Mouse (Mus musculus): ENCODE data around the gene Tnfsf11. TPM values are rescaled to one million over a fixed set of nuclear protein-coding genes. Genes with fewer than 3 reads are reported as not detected.
A peak's percentile ranks its signal among the peaks of the same experiment; 100 is the strongest.

Gene Tnfsf11
- polyA plus RNA-seq, 1 experiment: 0.12 TPM

DNA sequence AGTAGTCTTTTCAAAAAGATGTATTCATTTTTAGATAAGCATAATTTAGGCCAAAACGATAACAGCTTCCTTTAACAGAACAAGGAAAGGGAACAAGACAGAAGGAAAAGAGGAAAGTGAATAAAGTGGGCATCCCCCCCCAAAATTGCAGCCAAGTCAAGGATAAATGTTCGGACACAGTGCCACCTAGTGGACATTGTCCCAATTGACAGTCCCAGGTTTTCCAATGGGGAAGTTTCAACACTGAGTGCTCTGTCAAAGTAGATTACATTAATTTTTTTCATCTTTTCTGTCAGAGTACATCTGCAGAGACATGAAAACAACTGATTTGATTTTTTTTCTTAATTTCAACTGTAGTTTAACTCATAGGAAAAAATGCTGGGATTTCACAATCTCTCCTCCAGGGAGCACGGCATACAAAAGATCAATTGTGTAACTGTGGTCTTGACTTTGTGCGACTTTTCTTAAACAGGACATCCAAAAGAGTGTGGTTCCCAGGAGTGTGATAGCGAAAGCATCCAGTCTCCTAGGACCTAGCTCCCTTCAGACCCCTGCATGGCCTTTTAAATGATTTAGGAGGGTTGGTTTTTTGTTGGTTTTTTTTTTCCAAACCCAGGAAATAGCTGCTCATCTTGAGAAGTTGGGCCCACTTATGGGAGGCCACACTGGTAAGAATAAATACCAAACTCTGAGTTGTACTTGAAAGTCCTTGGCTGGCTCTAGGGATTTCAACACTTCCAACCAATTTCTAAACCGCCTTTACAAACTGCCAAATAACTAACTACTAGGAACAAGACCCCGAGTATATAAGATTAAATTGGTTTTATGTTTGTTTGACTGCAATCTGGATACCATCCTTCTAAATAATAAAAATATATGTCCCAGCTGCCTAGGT is 19.7 kb downstream of the Tnfsf11 start:
- peak; percentile 79 for DNase-seq (ENCODE audit: low read depth)
- TF ChIP-seq CTCF (IDR thresholded peaks at IDR 0.05; ENCODE audit: borderline replicate concordance, extremely low read depth, insufficient read depth, insufficient read length) (peak; percentile 78; the same call in 1 of the 2 replicates), POLR2A (IDR thresholded peaks at IDR 0.05; ENCODE audit: borderline replicate concordance, extremely low read depth, insufficient read depth, insufficient read length, poor library complexity, severe bottlenecking) (no peak)

GRCm38 (mm10) chr14:78286011-78286548 is 21.8 kb downstream of the Tnfsf11 start:
- TF ChIP-seq POLR2A (IDR thresholded peaks at IDR 0.05; ENCODE audit: borderline replicate concordance, extremely low read depth, insufficient read depth, insufficient read length, poor library complexity, severe bottlenecking): no peak
- no peak for TF ChIP-seq CTCF (IDR thresholded peaks at IDR 0.05; ENCODE audit: borderline replicate concordance, extremely low read depth, insufficient read depth, insufficient read length)
- DNase-seq (ENCODE audit: low read depth): peak; percentile 82

DNA sequence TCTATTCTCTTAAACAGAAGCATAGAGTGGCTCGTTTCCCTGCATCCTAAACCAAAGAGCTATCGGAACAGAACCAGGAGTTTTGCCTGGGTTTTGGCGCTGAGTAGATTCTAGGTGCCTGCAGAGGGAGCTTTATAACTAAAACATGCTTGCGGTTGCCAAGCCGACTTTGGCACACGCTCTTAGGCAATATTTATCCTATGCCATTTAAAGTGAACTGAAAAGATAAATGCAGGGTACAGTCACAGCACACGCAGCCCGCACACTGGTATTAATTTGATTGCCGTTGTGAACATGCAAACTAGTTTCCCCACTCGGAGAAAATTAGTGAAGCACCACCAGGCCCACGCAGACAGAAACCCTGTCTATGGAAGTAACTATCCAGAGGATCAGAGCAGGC is 25.4 kb downstream of the Tnfsf11 start:
- no peak for TF ChIP-seq POLR2A (IDR thresholded peaks at IDR 0.05; ENCODE audit: borderline replicate concordance, extremely low read depth, insufficient read depth, insufficient read length, poor library complexity, severe bottlenecking)
- TF ChIP-seq CTCF (IDR thresholded peaks at IDR 0.05; ENCODE audit: borderline replicate concordance, extremely low read depth, insufficient read depth, insufficient read length): no peak
- DNase-seq (ENCODE audit: low read depth): peak; percentile 84

DNA sequence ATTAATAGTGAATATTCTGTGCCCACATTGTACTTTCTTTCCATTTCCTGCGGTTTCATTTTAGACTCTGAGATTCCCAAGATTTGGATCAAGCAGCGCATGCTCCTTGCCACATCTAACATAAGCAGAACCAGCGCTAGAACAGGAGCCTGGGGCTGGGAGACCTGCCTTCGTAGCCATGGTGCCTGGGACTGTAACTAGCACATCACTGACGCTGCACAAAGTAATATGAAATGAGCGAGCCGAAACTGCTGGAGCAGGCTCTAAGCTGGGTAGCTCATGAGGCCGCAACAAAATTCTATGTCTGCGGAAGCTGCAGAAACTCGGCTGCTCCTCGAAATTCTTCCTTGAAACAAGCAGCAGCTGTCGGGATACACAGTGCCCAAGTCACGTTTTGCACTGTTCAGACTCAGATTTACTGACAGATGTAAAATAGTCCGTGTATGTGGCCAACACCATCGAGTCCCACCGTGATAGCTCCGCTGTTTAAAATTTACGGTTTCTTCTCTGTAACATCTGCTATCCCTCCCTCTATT is 31.4 kb downstream of the Tnfsf11 start:
- TF ChIP-seq CTCF (IDR thresholded peaks at IDR 0.05; ENCODE audit: borderline replicate concordance, extremely low read depth, insufficient read depth, insufficient read length) (no peak), POLR2A (IDR thresholded peaks at IDR 0.05; ENCODE audit: borderline replicate concordance, extremely low read depth, insufficient read depth, insufficient read length, poor library complexity, severe bottlenecking) (no peak)
- peak; percentile 24 for DNase-seq (ENCODE audit: low read depth)

DNA sequence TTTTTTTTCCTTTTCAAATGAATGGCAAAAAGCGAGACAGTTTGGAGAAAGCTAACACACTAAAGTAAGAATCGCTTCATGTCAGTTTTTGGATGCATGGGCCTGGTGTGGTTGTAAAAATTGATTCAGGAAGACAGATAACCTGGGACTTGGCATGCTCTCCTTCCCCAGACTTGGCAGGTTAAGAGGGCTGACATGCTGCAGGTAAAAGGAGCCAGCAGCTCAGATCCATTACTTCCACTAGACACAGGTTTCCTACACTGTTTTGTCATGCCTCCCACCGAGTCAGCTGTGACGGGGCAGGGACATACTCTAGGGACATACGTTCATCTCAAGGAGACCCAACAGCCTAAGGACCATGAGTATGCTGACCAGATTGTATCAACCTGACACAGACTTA is 33.0 kb downstream of the Tnfsf11 start:
- no peak for DNase-seq (ENCODE audit: low read depth)
- no peak for TF ChIP-seq CTCF (IDR thresholded peaks at IDR 0.05; ENCODE audit: borderline replicate concordance, extremely low read depth, insufficient read depth, insufficient read length)
- no peak for TF ChIP-seq POLR2A (IDR thresholded peaks at IDR 0.05; ENCODE audit: borderline replicate concordance, extremely low read depth, insufficient read depth, insufficient read length, poor library complexity, severe bottlenecking)

DNA sequence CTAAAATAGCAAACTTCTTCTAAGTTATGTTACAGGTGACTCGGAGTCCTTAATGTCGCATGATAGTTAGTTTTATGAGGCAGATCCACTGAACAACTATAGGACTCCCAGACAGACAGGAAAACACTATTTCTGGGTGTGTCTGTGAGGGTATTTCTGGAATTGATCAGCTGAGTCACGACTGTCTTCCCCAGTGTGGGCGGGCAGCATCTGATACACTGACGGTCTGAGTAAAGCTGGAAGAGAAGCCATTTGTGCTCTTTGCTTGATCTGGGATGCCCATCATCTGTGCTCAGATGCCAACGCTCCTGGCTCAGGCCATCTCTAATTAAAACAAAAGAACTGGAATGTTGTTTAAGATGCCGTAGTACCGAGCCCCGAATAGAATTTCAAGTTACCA is 33.7 kb downstream of the Tnfsf11 start:
- no peak for TF ChIP-seq CTCF (IDR thresholded peaks at IDR 0.05; ENCODE audit: borderline replicate concordance, extremely low read depth, insufficient read depth, insufficient read length)
- no peak for TF ChIP-seq POLR2A (IDR thresholded peaks at IDR 0.05; ENCODE audit: borderline replicate concordance, extremely low read depth, insufficient read depth, insufficient read length, poor library complexity, severe bottlenecking)
- no peak for DNase-seq (ENCODE audit: low read depth)

DNA sequence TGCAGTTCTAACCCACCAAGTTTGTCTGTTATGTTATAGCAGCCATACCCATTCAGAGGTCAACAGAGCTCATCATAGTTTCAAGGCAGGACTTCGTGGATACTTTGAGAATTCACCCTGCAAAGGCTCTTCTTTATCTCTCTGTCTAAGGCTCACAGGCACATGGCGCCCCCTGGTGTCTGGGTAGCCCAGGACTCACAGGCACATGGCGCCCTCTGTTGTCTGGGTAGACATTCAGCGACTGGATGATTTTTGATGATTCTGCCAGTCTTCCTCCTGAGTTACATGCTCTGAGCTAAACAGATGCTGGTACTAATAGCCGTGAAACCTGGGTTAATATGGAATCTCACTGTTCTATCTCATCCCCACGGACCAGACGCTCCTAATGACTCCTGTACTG is 34.3 kb downstream of the Tnfsf11 start:
- TF ChIP-seq CTCF (IDR thresholded peaks at IDR 0.05; ENCODE audit: borderline replicate concordance, extremely low read depth, insufficient read depth, insufficient read length) (peak; percentile 53; the same call in 1 of the 2 replicates), POLR2A (IDR thresholded peaks at IDR 0.05; ENCODE audit: borderline replicate concordance, extremely low read depth, insufficient read depth, insufficient read length, poor library complexity, severe bottlenecking) (no peak)
- DNase-seq (ENCODE audit: low read depth): peak; percentile 35

DNA sequence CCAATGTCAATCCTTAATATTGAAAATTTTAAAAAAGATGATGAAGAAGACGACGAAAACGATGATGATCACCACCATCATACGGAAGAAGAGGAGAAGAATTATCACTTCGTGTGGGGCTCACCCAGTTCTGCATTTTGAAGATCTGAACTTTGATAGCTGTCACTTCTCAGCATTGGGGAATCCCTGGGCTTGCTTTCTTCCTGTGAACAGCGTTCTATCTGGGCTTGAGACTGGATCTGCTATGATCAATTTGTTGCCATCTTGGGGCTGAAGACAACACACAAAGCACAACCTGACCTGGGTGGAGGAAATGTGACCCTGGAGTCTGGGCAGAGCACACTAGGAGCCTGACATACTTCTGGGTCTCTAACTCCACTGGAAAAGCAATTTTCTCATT is 43.0 kb downstream of the Tnfsf11 start:
- DNase-seq (ENCODE audit: low read depth): no peak
- TF ChIP-seq POLR2A (IDR thresholded peaks at IDR 0.05; ENCODE audit: borderline replicate concordance, extremely low read depth, insufficient read depth, insufficient read length, poor library complexity, severe bottlenecking) (no peak), CTCF (IDR thresholded peaks at IDR 0.05; ENCODE audit: borderline replicate concordance, extremely low read depth, insufficient read depth, insufficient read length) (no peak)

GRCm38 (mm10) chr14:78262596-78262995 is 45.2 kb downstream of the Tnfsf11 start:
- no peak for TF ChIP-seq POLR2A (IDR thresholded peaks at IDR 0.05; ENCODE audit: borderline replicate concordance, extremely low read depth, insufficient read depth, insufficient read length, poor library complexity, severe bottlenecking)
- no peak for TF ChIP-seq CTCF (IDR thresholded peaks at IDR 0.05; ENCODE audit: borderline replicate concordance, extremely low read depth, insufficient read depth, insufficient read length)

DNA sequence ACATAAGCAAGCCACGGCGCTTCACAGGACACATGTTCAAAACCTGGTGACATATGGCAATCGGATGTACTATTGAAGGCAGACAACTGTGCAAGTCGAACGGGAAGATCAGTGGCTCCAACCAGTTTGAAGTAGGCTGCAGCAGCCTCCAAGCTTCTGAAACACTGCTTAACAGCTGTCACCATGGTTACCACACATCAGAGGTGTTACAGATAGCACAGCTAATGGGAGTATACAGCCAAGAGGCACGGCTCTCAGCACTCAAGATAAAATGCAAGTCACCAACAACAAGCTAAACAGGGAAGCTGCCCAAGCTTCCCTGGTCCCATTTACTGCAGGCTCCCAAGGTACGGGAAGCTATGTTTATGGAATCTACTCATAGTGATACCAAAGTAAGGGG is 46.6 kb downstream of the Tnfsf11 start:
- DNase-seq (ENCODE audit: low read depth): peak; percentile 82
- TF ChIP-seq CTCF (IDR thresholded peaks at IDR 0.05; ENCODE audit: borderline replicate concordance, extremely low read depth, insufficient read depth, insufficient read length) (no peak), POLR2A (IDR thresholded peaks at IDR 0.05; ENCODE audit: borderline replicate concordance, extremely low read depth, insufficient read depth, insufficient read length, poor library complexity, severe bottlenecking) (no peak)

More at GRCm38 (mm10) chr14:78262596-78262995, 45.2 kb downstream of the Tnfsf11 start:
- no peak for DNase-seq (ENCODE audit: low read depth)

- no peak for TF ChIP-seq CTCF (IDR thresholded peaks at IDR 0.05; ENCODE audit: borderline replicate concordance, extremely low read depth, insufficient read depth, insufficient read length)
- TF ChIP-seq POLR2A (IDR thresholded peaks at IDR 0.05; ENCODE audit: borderline replicate concordance, extremely low read depth, insufficient read depth, insufficient read length, poor library complexity, severe bottlenecking): no peak
- no peak for DNase-seq (ENCODE audit: low read depth)
These were observed 53.8 kb downstream of the Tnfsf11 start for GRCm38 (mm10) chr14:78254017-78254416.

All from brain, embryonic 14.5 days (tissue).